Mouse (Mus musculus): ENCODE data around the gene Espn. TPM values are rescaled to one million over a fixed set of nuclear protein-coding genes. Genes with fewer than 3 reads are reported as not detected.
A peak's percentile ranks its signal among the peaks of the same experiment; 100 is the strongest.

The Espn gene
- total RNA-seq, 2 experiments from 2014 or later, result 1.4 to 2.0 TPM

- peak in 1 of 2 experiments; percentile 65 for DNase-seq (ENCODE audit: low spot score in 2 of 2)
- intact Hi-C loops (cut with DNase I), result no loop called here
Measured at GRCm38 (mm10) chr4:152107971-152108509, 44.1 kb downstream of the Espn start.

GRCm38 (mm10) chr4:152107493-152107892, 44.7 kb downstream of the Espn start:
- no peak for DNase-seq (ENCODE audit: low spot score in 2 of 2)
- intact Hi-C loops (cut with DNase I), result no loop called here

- no peak for DNase-seq (ENCODE audit: low spot score in 2 of 2)
- intact Hi-C loops (cut with DNase I), result no loop called here
Measured at GRCm38 (mm10) chr4:152106746-152107145, 45.4 kb downstream of the Espn start.

GRCm38 (mm10) chr4:152103025-152103424, 49.1 kb downstream of the Espn start:
- peak in 1 of 2 experiments; percentile 62 for DNase-seq (ENCODE audit: low spot score in 2 of 2)
- intact Hi-C loops (cut with DNase I), result no loop called here

- DNase-seq (ENCODE audit: low spot score in 2 of 2), result no peak
- intact Hi-C loops (cut with DNase I), result no loop called here
Measured at GRCm38 (mm10) chr4:152101921-152102320, 50.2 kb downstream of the Espn start.

- intact Hi-C loops (cut with DNase I), result no loop called here
- DNase-seq (ENCODE audit: low spot score in 2 of 2), result no peak
Measured at GRCm38 (mm10) chr4:152101081-152101653, 51.0 kb downstream of the Espn start.

GRCm38 (mm10) chr4:152100541-152100940, 51.6 kb downstream of the Espn start:
- intact Hi-C loops (cut with DNase I), result no loop called here
- peak in 1 of 2 experiments; percentile 83 for DNase-seq (ENCODE audit: low spot score in 2 of 2)

GRCm38 (mm10) chr4:152097911-152098799, 54.0 kb downstream of the Espn start:
- intact Hi-C loops (cut with DNase I), result loop anchor here (2.0 to 5.0 kb wide), 2 partner anchors 59 to 121 kb away; partner anchors contain the start of genes Nol9 and Tas1r1
- no peak for DNase-seq (ENCODE audit: low spot score in 2 of 2)

- intact Hi-C loops (cut with DNase I), result loop anchor here (2.0 to 5.0 kb wide), 2 partner anchors 58 to 120 kb away; partner anchors contain the start of genes Nol9 and Tas1r1
- DNase-seq (ENCODE audit: low spot score in 2 of 2), result no peak
Measured at GRCm38 (mm10) chr4:152096927-152097326, 55.2 kb downstream of the Espn start.

GRCm38 (mm10) chr4:152095937-152096910, 55.9 kb downstream of the Espn start:
- intact Hi-C loops (cut with DNase I), result loop anchor here (2.0 to 5.0 kb wide), 2 partner anchors 57 to 119 kb away; partner anchors contain the start of genes Nol9 and Tas1r1
- DNase-seq (ENCODE audit: low spot score in 2 of 2), result no peak

GRCm38 (mm10) chr4:152094233-152094632, 57.9 kb downstream of the Espn start:
- no peak for DNase-seq (ENCODE audit: low spot score in 2 of 2)

GRCm38 (mm10) chr4:152092751-152093293, 59.3 kb downstream of the Espn start:
- DNase-seq (ENCODE audit: low spot score in 2 of 2), result no peak
- intact Hi-C loops (cut with DNase I), result no loop called here

More at GRCm38 (mm10) chr4:152094233-152094632, 57.9 kb downstream of the Espn start:
- intact Hi-C loops (cut with DNase I), result no loop called here

- DNase-seq (ENCODE audit: low spot score in 2 of 2), result no peak
- intact Hi-C loops (cut with DNase I), result no loop called here
Measured at GRCm38 (mm10) chr4:152090191-152090590, 62.0 kb downstream of the Espn start.

- DNase-seq (ENCODE audit: low spot score in 2 of 2), result peak; percentile 86 to 90
- intact Hi-C loops (cut with DNase I), result no loop called here
Measured at GRCm38 (mm10) chr4:152088556-152089120, 63.5 kb downstream of the Espn start.

GRCm38 (mm10) chr4:152088133-152088532, 64.0 kb downstream of the Espn start:
- DNase-seq (ENCODE audit: low spot score in 2 of 2), result peak; percentile 65 to 78
- intact Hi-C loops (cut with DNase I), result no loop called here

- no peak for DNase-seq (ENCODE audit: low spot score in 2 of 2)
- intact Hi-C loops (cut with DNase I), result loop anchor here (2.0 kb wide), 1 partner anchor 79 kb away; the partner anchor contains the start of gene Klhl21
Measured at GRCm38 (mm10) chr4:152087211-152088081, 64.7 kb downstream of the Espn start.

GRCm38 (mm10) chr4:152086505-152087210, 65.5 kb downstream of the Espn start:
- intact Hi-C loops (cut with DNase I), result loop anchor here (2.0 kb wide), 1 partner anchor 78 kb away; the partner anchor contains the start of gene Klhl21

More at GRCm38 (mm10) chr4:152086505-152087210, 65.5 kb downstream of the Espn start:
- DNase-seq (ENCODE audit: low spot score in 2 of 2), result peak; percentile 65 to 76

All from left cerebral cortex, postnatal 36 days (tissue).